Mouse (Mus musculus) thymus, postnatal 14 days (tissue): ENCODE data around the gene Rgl3.
A peak's percentile ranks its signal among the peaks of the same experiment; 100 is the strongest.

ENCODE experiments used
- DNase-seq: peaks from one replicate; pipeline ENCODE4 v3.0.0; 2021

Rgl3 gene

GRCm38 (mm10) chr9:21947540-21948130, 41.6 kb downstream of the Rgl3 start:
- DNase-seq, result no peak

- no peak for DNase-seq
These were observed 45.0 kb downstream of the Rgl3 start for GRCm38 (mm10) chr9:21944267-21944666.

- DNase-seq, result no peak
These were observed 45.6 kb downstream of the Rgl3 start for GRCm38 (mm10) chr9:21943638-21944037.

DNA sequence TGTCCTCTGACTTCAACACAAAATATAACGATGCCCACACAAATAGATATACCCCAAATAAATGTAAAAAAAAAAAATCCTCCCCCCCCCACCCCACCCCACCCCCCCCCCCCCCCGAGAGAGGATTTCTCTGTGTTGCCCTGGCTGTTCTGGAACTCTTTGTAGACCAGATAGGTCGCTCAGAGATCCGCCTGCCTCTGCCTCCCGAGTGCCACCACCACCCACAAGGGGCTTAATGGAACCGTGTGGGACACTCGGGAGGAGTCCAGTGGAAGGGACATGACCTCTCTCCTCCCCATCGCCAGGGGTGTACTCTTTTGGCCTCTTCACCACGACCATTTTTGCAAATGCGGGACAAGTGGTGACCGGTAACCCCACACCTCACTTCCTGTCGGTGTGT, 46.2 kb downstream of the Rgl3 start:
- DNase-seq, result no peak

DNA sequence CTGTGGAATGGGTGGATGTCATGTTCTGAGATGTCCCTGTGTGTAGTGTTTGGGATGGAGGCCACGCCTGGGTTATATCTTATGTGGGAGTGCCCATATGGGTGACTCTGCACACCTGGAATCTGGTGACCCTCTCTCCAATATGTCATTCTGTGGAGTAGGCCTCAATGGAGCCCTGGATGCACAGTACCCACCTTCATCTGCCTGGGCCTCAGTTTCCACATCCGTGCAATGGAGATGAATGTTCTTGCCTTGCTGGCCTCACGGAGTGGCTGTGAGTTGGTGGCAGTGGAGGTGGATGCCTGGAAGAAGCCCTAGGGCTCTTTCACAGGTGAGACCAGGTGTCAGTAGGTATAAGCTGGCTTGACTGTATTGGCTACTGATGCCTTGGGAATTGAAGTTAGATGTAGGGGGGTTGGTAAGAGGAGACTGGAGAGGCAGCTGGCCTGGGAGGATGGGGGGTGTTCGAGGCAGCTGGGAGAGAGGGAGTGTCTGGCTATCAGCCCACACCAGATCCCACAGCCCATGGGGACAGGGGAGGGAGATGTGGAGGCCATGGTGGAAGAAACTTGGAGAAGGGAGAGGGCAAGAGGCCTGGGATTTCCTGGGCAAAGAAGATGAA, 50.9 kb downstream of the Rgl3 start:
- no peak for DNase-seq

- DNase-seq, result no peak
These were observed 51.5 kb downstream of the Rgl3 start for GRCm38 (mm10) chr9:21937711-21938175.

- peak; percentile 84 for DNase-seq
These were observed 52.3 kb downstream of the Rgl3 start, which contains the start of gene Plppr2 for GRCm38 (mm10) chr9:21936692-21937570. TSS of gene Plppr2 (plus strand) at chr9:21937033.

DNA sequence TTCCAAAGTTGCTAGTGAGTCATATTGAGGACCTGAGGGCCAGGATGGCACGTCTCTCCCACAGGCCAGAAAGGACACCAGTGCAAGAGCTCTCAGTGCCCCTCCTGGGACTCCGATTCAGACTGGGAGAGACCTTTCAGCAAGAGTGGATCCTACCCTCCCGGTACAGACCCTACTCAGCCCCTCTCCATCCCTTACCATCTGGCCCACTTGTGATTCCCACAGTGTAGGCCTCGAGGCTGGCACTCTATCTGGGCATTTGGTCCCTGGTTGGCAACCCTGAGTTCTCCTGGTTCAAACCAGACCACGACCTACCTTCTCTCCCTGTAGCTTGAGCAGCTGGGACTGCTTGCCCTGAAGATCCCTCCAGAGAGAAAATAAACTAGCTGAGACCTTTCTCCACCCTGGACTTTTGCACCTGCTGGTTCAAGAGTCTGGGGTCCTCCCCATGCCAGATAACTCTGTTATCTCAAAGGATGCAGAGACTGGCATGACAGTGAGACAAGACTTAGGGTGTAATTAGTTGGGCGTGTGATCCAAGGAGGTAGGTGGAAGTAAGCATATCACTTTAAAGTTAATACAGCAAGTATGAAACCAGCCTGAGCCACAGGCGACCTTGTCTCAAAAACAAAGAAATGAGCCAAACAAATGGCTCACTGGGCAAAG, 53.6 kb downstream of the Rgl3 start:
- DNase-seq, result no peak

GRCm38 (mm10) chr9:21934021-21934420, 55.2 kb downstream of the Rgl3 start:
- DNase-seq, result no peak

GRCm38 (mm10) chr9:21932445-21933137, 56.7 kb downstream of the Rgl3 start:
- no peak for DNase-seq

DNA sequence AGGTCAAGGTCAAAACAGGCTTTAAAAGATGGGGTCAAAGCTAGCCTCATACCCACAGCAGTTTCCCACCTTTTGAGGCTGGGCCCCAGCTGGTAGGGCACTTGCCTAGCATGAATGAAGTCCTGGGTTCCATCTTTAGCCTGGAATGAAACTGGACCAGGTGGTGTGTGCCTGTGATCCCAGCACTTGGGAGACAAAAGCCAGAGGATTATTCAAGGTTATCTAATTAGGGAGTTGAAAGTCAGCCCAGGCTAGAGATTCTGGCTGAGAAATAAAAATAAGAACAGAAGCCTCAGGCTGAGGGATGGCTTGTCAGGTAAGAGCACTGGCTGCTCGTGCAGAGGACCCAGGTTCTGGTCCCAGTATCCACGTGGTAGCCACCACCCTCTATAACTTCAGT, 57.2 kb downstream of the Rgl3 start:
- DNase-seq, result no peak

- no peak for DNase-seq
These were observed 60.0 kb downstream of the Rgl3 start for GRCm38 (mm10) chr9:21929208-21929607.

DNA sequence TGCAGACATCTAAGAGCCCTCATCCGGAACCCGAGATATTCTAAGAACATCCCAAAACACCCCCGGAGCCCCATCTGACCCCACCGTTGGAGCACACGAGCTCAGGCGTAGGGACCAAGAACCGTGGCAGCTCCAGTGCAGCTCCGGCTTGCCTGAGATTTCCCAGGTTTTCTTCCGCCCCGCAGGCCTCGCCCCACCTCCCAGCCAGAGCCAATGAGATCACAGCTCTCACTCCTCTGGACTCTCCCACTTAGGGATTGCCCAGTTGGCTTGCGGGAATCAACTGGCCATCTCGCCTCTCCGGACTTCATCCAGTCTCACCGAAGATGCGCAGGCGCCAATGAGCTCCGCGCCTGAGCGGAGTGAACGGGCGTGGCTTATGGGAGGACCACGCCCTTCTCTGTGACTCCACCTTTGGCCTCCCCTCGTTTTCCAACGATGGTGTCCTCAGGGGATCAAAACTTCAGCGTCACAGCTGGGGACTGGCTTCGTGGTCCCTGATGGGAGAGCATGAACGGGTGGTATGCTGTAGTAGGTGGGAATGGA, 62.0 kb downstream of the Rgl3 start, which contains the start of the genes Ccdc159 and Tmem205:
Gene Ccdc159 (plus strand): TSS at position 264 of the 546 bp plus-strand sequence.
Gene Tmem205 (minus strand): TSS at position 349 of the 546 bp plus-strand sequence.
- DNase-seq, result peak; percentile 12

DNA sequence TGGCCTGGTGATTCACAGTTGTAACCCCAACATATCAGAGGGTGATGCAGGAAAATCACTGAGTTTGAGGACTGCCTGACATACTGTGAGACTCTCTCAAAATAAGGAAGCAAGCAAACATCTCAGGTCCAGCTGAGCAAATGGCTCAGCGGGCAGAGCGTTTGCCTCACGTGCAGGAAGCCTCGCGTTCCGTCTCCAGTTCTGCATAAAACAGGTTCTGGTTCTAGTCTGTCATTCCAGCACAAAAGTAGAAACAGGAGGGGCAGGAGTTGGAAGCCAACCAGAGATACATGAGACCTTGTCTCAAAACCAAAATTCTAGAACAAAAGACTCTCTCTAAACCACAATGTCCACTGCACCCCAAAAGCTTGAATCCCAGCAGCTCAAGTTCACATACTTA, 62.5 kb downstream of the Rgl3 start:
- DNase-seq, result no peak

- DNase-seq, result no peak
These were observed 63.1 kb downstream of the Rgl3 start for GRCm38 (mm10) chr9:21926155-21926554.

GRCm38 (mm10) chr9:21925506-21925905, 63.7 kb downstream of the Rgl3 start:
- DNase-seq, result no peak

- no peak for DNase-seq
These were observed 64.2 kb downstream of the Rgl3 start for GRCm38 (mm10) chr9:21925034-21925433.

- DNase-seq, result no peak
These were observed 65.2 kb downstream of the Rgl3 start for GRCm38 (mm10) chr9:21924099-21924493.

DNA sequence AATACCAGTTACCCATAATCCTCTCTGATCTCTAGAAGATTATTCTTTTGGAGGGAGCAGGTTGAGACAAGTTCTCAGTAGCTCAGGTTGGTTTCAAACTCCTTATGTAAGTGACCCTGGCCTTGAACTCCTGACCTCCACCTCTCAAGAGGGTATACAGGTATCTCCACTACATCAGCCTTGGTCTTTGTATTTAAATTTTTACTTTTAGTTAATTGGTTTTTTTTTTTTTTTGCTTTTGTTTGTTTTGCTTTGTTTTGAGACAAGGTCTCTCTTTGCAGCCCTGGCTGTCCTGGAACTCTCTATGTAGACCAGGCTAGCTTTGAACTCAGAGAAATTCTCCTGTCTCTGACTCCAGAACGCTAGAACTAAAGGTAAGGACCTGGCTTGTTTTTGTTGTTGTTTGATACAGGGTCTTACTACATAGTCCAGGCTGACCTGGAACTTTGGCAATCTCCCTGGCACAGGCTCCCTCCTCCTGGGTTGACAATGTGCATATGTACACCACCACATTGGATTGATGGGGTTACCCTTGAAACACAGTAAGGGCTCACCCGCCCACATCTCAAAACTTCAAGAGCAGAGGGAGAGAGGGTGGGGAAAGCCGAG, 65.7 kb downstream of the Rgl3 start:
- no peak for DNase-seq

DNA sequence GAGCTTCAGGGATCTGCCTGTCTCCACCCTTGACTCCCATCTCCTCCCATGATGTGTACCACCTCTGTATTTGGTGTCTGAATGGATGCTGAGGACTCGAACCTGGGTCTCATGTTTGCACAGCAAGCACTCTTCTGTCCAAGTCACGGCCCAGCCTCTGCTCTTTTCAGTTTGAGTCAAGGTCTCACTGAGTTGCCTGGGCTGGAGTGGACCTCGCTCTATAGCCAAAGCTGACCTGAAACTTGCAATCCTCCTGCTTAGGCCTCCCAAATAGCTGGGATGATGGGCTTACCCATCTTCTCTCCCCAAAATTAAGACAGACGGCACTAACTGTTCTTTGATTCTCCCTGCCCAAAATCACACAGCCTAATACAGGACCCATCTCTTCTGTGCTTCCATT, 66.2 kb downstream of the Rgl3 start:
- DNase-seq, result no peak
